Mouse (Mus musculus): Measurements from ENCODE around the gene Gm20388.

The Gm20388 gene

GRCm38 (mm10) chr8:124066325-124067058, 4155.9 kb downstream of the Gm20388 start:
- DNase-seq (ENCODE audit: extremely low spot score), result no peak

GRCm38 (mm10) chr8:124067059-124067750, 4156.6 kb downstream of the Gm20388 start:
- no peak for DNase-seq (ENCODE audit: extremely low spot score)

GRCm38 (mm10) chr8:124070363-124071324, 4160.0 kb downstream of the Gm20388 start:
- peak; percentile 26 for DNase-seq (ENCODE audit: extremely low spot score)

GRCm38 (mm10) chr8:124075977-124076376, 4165.3 kb downstream of the Gm20388 start:
- no peak for DNase-seq (ENCODE audit: extremely low spot score)

- DNase-seq (ENCODE audit: extremely low spot score), result no peak
Observed at GRCm38 (mm10) chr8:124076416-124076815, 4165.8 kb downstream of the Gm20388 start.

- DNase-seq (ENCODE audit: extremely low spot score), result no peak
Observed at GRCm38 (mm10) chr8:124077377-124077776, 4166.7 kb downstream of the Gm20388 start.

- no peak for DNase-seq (ENCODE audit: extremely low spot score)
Observed at GRCm38 (mm10) chr8:124077998-124078397, 4167.4 kb downstream of the Gm20388 start.

- no peak for DNase-seq (ENCODE audit: extremely low spot score)
Observed at GRCm38 (mm10) chr8:124078969-124079368, 4168.3 kb downstream of the Gm20388 start.

- DNase-seq (ENCODE audit: extremely low spot score), result no peak
Observed at GRCm38 (mm10) chr8:124080467-124081326, 4170.1 kb downstream of the Gm20388 start.

- no peak for DNase-seq (ENCODE audit: extremely low spot score)
Observed at GRCm38 (mm10) chr8:124082616-124083015, 4172.0 kb downstream of the Gm20388 start.

GRCm38 (mm10) chr8:124083611-124084010, 4173.0 kb downstream of the Gm20388 start:
- no peak for DNase-seq (ENCODE audit: extremely low spot score)

- DNase-seq (ENCODE audit: extremely low spot score), result no peak
Observed at GRCm38 (mm10) chr8:124085668-124086067, 4175.0 kb downstream of the Gm20388 start.

- DNase-seq (ENCODE audit: extremely low spot score), result no peak
Observed at GRCm38 (mm10) chr8:124088092-124088613, 4177.5 kb downstream of the Gm20388 start.

GRCm38 (mm10) chr8:124089016-124089415, 4178.4 kb downstream of the Gm20388 start:
- DNase-seq (ENCODE audit: extremely low spot score), result no peak

GRCm38 (mm10) chr8:124090473-124090872, 4179.8 kb downstream of the Gm20388 start:
- no peak for DNase-seq (ENCODE audit: extremely low spot score)

GRCm38 (mm10) chr8:124098953-124099622, 4188.4 kb downstream of the Gm20388 start:
- DNase-seq (ENCODE audit: extremely low spot score), result peak; percentile 67

- DNase-seq (ENCODE audit: extremely low spot score), result no peak
Observed at GRCm38 (mm10) chr8:124099623-124099965, 4189.0 kb downstream of the Gm20388 start.

- DNase-seq (ENCODE audit: extremely low spot score), result no peak
Observed at GRCm38 (mm10) chr8:124105869-124106268, 4195.2 kb downstream of the Gm20388 start.

GRCm38 (mm10) chr8:124106328-124107195, 4195.9 kb downstream of the Gm20388 start:
- no peak for DNase-seq (ENCODE audit: extremely low spot score)

All from embryo, embryonic 9.5 days (tissue).